Mouse (Mus musculus): ENCODE results near the gene Kctd17.

Kctd17 gene

GRCm38 (mm10) chr15:78414157-78414556 is 14.2 kb upstream of the Kctd17 start:
- DNase-seq (ENCODE audit: low spot score): no peak

DNA sequence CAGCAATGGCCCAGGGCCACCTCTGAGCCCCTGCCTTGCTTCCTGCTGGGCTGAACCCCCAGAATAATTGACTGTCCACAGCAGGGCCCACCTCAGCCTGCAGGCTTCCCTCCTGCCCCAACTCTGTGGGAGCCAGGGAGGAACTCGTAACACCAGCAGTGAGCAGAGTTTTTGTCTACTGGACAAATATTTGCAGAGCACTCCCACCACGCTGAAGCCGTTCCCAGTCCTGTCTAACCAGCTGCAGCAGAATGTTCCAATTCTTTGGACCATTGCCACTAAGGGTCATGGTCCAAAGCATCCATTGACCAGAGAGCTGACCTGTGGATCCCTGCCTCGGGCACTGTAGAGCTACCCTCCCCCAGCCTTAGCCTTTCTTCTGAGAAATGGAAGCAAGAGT is 11.4 kb upstream of the Kctd17 start:
- DNase-seq (ENCODE audit: low spot score): peak; percentile 72

DNA sequence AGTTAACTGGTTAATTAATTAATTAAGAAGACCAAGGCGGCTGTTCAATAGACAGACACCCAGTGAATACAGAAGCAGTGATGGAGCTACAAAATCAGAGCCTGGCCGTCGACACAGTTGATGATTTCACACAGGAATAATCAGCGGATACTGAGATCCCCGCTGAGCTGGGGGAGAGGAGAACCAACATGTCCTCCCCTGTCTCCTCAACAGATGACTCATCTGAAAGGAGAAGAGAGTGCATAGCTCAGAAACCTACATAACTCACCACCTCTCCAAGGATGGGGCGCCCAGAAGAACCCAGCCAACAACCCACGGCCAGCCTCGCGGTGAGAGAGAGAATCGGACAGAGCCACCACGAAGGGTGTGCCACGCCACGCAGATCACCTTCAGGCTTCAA is 8.0 kb upstream of the Kctd17 start:
- DNase-seq (ENCODE audit: low spot score): no peak

- DNase-seq (ENCODE audit: low spot score): peak; percentile 83
These were observed 6.1 kb upstream of the Kctd17 start for GRCm38 (mm10) chr15:78422046-78422956.

DNA sequence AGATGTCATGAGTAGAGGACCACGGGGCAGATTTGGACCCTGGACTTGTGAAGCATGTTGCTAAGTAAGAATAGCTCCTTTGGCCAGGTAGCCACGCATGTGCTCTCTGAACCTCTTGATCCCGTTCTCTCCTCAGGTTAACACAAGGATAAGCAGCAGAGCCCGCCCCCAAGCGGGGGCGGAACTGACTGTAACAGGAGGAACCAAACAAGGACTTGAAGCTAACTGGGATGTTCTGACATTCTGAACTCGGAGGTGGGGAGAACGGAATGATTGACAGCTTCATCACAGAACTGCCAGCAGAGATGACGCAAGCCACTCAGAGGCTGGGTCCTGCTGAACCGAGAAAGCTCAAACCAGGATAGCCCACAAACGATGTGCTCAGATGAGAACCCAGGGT is 3.9 kb upstream of the Kctd17 start:
- DNase-seq (ENCODE audit: low spot score): no peak

DNA sequence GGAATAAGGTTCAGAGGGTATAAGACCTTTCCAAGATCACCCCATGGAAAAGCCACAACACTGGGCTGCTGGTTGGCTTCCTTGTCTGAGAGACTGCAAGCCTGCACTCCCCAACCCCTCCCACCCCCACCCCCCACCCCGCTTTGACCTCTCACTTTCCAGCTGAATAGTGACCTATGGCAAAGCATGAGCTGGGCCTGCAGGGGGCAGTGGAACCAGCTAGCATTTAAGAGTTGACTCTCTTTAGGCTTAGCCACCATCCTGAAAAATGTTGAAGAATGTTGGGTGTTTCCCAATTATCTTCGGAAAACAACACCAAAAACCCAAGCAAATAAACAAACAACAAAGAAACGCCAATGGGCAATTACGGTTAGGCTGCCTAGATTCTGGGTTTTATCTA is 3.1 kb upstream of the Kctd17 start:
- no peak for DNase-seq (ENCODE audit: low spot score)

DNA sequence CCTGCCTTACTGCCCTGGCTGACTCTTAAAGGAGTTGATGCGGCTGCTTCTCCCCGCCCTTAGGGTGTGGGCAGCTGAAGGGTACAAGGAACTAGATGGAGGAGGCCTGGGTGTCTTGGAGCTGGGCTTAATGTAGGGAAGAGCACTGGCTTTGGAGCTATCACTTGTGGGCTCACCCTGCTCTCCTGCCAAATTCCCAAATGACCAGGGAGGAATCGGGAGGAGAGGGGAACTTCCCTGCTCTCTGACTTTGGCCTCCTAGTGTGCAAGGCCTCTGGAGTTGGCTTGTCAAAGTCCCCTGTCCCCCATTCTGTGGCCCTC is 735 bp downstream of the Kctd17 start:
- DNase-seq (ENCODE audit: low spot score): no peak

DNA sequence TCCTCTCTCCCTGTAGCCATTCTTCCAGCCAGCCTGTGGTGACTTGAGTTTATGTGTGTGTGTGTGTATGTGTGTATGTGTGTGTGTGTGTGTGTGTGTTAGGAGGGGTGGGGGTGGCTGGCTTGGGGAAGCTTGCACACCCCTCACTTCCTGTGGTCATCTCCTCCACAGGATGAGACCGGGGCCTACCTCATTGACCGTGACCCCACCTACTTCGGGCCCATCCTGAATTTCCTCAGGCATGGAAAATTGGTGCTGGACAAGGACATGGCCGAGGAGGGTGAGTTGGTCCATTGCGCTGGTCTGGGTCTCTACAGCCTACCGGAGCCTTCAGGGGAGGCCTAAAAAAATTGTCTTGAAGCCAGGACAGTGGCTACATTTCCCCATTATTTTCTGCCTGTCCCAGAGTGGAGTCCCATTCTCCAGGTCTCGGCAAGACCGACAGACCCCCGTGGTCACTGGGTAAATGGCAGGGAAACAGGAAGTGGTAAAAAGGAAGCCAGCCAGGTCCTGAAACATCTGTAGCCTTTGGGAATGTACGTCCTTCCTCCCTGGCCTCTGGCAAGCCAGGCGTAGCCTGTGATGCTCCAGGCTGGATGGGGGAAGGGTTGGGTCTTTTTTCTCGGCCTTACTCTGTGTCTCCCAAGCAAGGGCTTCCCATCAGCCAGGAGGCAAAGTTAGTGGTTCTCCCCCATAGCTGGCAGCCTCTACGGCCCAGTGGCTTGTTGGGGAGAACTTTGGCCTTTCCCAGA is 1.7 kb downstream of the Kctd17 start:
- DNase-seq (ENCODE audit: low spot score): no peak

- DNase-seq (ENCODE audit: low spot score): no peak
These were observed 2.5 kb downstream of the Kctd17 start for GRCm38 (mm10) chr15:78430874-78431273.

- DNase-seq (ENCODE audit: low spot score): no peak
These were observed 3.3 kb downstream of the Kctd17 start for GRCm38 (mm10) chr15:78431541-78432121.

GRCm38 (mm10) chr15:78434896-78435520 is 6.6 kb downstream of the Kctd17 start:
- DNase-seq (ENCODE audit: low spot score): no peak

DNA sequence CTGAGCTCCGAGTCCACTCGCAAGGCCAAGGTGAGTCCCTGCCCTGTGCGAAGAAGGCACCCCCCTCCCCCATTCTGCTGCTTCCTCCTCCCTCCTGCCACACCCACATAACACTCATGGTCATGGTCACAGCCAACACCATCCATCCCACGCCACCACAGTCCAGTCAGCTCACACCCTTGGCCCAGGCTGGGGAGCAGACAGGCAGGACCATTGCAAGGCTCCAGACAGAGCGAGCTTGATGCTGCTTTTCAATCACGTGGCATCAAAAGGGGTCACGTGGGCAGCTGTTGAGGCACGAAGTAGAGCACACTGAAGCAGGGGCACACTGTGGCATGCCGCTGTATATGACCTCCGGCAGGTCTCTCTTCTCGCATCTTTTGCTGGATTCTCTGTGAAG is 7.3 kb downstream of the Kctd17 start:
- DNase-seq (ENCODE audit: low spot score): no peak

DNA sequence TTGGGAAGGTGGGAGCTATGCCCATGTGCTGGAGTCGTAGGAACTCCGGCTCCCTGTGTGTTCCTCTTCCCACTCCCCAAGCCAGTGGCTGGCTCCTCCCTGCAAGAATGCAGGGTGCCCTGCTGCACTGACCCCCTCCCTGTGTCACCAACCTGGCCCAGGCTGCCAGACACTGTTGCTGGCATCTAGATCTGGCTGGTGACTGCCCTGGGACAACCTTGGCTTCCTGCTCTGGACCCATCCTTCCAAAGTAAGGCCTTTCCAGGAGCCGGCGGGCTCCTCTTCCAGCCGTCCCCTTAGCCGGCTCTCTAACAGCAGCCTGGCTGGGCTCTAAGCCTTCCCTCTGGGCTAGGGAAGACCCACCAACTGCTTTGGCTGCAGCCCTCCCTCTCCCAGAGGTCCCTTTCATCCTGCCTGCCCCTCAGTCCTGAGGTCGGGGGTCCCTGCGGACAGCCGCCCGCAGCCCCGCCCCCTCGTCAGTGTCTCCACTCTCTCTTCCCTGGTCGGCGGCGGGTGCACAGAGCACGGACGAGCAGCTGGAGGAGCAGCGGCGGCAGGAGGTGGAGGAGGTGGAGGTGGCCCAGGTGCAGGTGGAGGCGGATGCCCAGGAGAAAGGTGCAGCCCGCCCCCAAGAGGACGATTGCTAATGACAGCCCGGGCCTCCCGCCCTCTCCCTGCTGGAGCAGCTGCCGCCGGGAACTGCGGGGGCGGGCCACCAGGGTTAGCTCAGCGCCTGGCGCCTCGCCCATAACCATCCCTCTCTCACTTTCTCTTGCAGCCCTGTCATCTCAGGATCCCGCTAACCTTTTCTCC is 8.2 kb downstream of the Kctd17 start:
- DNase-seq (ENCODE audit: low spot score): peak; percentile 90

- peak; percentile 84 for DNase-seq (ENCODE audit: low spot score)
These were observed 9.1 kb downstream of the Kctd17 start for GRCm38 (mm10) chr15:78437237-78438017.

DNA sequence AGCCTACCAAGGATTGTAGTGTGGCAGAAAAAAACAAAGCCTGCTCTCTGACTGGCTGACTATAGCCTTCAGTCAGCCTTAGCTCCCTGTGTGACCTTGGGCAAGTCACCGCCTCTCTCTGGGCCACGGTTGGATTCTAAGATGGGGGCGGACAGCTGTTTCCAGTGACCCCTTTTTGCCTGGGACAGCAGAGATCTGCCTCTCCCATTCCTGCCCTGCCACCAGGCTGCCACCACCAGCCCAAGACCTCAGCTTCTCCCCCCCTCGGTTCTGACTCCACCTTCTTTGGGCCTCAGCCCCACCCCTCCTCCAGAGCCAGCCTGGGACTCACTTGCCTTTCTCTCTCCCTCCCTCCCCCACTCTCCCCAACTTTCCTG is 9.6 kb downstream of the Kctd17 start:
- DNase-seq (ENCODE audit: low spot score): no peak

DNA sequence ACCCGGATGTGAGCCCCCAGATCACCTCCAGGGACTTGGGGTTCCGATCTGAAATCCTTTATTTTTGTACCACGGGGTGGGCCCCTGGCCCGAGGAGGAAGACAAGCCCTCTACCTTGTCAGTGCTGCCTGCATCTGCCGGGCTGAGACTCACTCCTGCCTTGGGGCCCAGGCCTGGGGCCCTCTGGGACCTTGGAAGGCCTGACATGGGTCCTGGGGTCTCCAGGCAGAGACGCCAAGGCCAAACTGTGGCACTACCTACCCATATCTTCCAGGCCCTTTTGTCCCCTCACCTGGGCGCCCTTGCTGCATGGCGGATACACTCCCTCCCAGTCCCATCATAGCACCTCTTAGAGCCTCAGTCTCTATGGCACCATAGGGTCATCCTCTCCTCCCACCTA is 10.1 kb downstream of the Kctd17 start:
- DNase-seq (ENCODE audit: low spot score): no peak

GRCm38 (mm10) chr15:78438973-78439372 is 10.6 kb downstream of the Kctd17 start:
- DNase-seq (ENCODE audit: low spot score): no peak

GRCm38 (mm10) chr15:78442231-78442630 is 13.9 kb downstream of the Kctd17 start:
- no peak for DNase-seq (ENCODE audit: low spot score)

GRCm38 (mm10) chr15:78443857-78444256 is 15.5 kb downstream of the Kctd17 start:
- DNase-seq (ENCODE audit: low spot score): no peak

- DNase-seq (ENCODE audit: low spot score): no peak
These were observed 18.8 kb downstream of the Kctd17 start for GRCm38 (mm10) chr15:78447121-78447520.
